Mouse (Mus musculus): Measurements from ENCODE around the gene Commd1. TPM values are rescaled to one million over a fixed set of nuclear protein-coding genes. Genes with fewer than 3 reads are reported as not detected.

Gene Commd1
- polyA plus RNA-seq, 1 experiment from 2014 or later, result 388 TPM

GRCm38 (mm10) chr11:22937716-22938316, 44.4 kb downstream of the Commd1 start:
- H3K9ac ChIP-seq (replicated peaks), result no peak overlapping the region
- ATAC-seq (ENCODE audit: insufficient number of reproducible peaks, insufficient read depth, low FRiP score, low TSS enrichment, low read depth), result no peak
- no peaks in the 10 kb centered on the region for H3K9me3 ChIP-seq
- H3K4me2 ChIP-seq, result no peak overlapping the region
- H3K27ac ChIP-seq, result no peak overlapping the region
- H3K4me3 ChIP-seq (replicated peaks), result no peak overlapping the region
- H3K36me3 ChIP-seq, result no peaks in the 10 kb centered on the region
- 94% methylated on average over 4 of the region's 4 CpGs for WGBS
- H3K27me3 ChIP-seq, result no peaks in the 10 kb centered on the region
- H3K4me1 ChIP-seq (replicated peaks), result no peaks in the 10 kb centered on the region

GRCm38 (mm10) chr11:22936446-22937125, 45.6 kb downstream of the Commd1 start:
- 71% methylated on average over 5 of the region's 5 CpGs for WGBS
- H3K27me3 ChIP-seq, result no peaks in the 10 kb centered on the region

GRCm38 (mm10) chr11:22932167-22932566, 50.0 kb downstream of the Commd1 start:
- no peaks in the 10 kb centered on the region for H3K27me3 ChIP-seq
- no peak overlapping the region for H3K4me2 ChIP-seq
- H3K9me3 ChIP-seq, result no peaks in the 10 kb centered on the region
- no peak for ATAC-seq (ENCODE audit: insufficient number of reproducible peaks, insufficient read depth, low FRiP score, low TSS enrichment, low read depth)
- 0 out of 2 replicates have a peak, but pooled peaks cover 5% of the 10 kb centered on the region for H3K4me1 ChIP-seq (replicated peaks)
- no peaks in the 10 kb centered on the region; the same call in 1 of the 2 replicates for H3K36me3 ChIP-seq
- H3K27ac ChIP-seq, result no peak overlapping the region
- H3K9ac ChIP-seq (replicated peaks), result no peak overlapping the region
- no peak overlapping the region for H3K4me3 ChIP-seq (replicated peaks)

More at GRCm38 (mm10) chr11:22936446-22937125, 45.6 kb downstream of the Commd1 start:
- H3K4me1 ChIP-seq (replicated peaks), result no peaks in the 10 kb centered on the region
- H3K9me3 ChIP-seq, result no peaks in the 10 kb centered on the region
- H3K4me3 ChIP-seq (replicated peaks), result no peak overlapping the region
- no peak overlapping the region for H3K4me2 ChIP-seq
- no peak for ATAC-seq (ENCODE audit: insufficient number of reproducible peaks, insufficient read depth, low FRiP score, low TSS enrichment, low read depth)
- no peak overlapping the region for H3K9ac ChIP-seq (replicated peaks)
- H3K36me3 ChIP-seq, result no peaks in the 10 kb centered on the region
- H3K27ac ChIP-seq, result no peak overlapping the region

GRCm38 (mm10) chr11:22931320-22931905, 50.8 kb downstream of the Commd1 start:
- Histone ChIP-seq H3K27me3 (no peaks in the 10 kb centered on the region), H3K4me3 (replicated peaks) (no peak overlapping the region), H3K9ac (replicated peaks) (no peak overlapping the region), H3K9me3 (no peaks in the 10 kb centered on the region), H3K36me3 (no peaks in the 10 kb centered on the region; the same call in 1 of the 2 replicates), H3K4me1 (replicated peaks) (0 out of 2 replicates have a peak, but pooled peaks cover 5% of the 10 kb centered on the region), H3K27ac (no peak overlapping the region), H3K4me2 (no peak overlapping the region)
- no peak for ATAC-seq (ENCODE audit: insufficient number of reproducible peaks, insufficient read depth, low FRiP score, low TSS enrichment, low read depth)
- 97% methylated on average over 2 of the region's 2 CpGs for WGBS

GRCm38 (mm10) chr11:22930129-22930528, 52.1 kb downstream of the Commd1 start:
- 87% methylated on average over 2 of the region's 2 CpGs for WGBS
- no peaks in the 10 kb centered on the region; the same call in 1 of the 2 replicates for H3K36me3 ChIP-seq
- 0 out of 2 replicates have a peak, but pooled peaks cover 5% of the 10 kb centered on the region for H3K4me1 ChIP-seq (replicated peaks)
- ATAC-seq (ENCODE audit: insufficient number of reproducible peaks, insufficient read depth, low FRiP score, low TSS enrichment, low read depth), result no peak
- H3K4me2 ChIP-seq, result no peak overlapping the region
- H3K9me3 ChIP-seq, result no peaks in the 10 kb centered on the region
- H3K27ac ChIP-seq, result no peak overlapping the region
- no peak overlapping the region for H3K4me3 ChIP-seq (replicated peaks)
- no peaks in the 10 kb centered on the region for H3K27me3 ChIP-seq
- no peak overlapping the region for H3K9ac ChIP-seq (replicated peaks)

GRCm38 (mm10) chr11:22928586-22929169, 53.5 kb downstream of the Commd1 start:
- ATAC-seq (ENCODE audit: insufficient number of reproducible peaks, insufficient read depth, low FRiP score, low TSS enrichment, low read depth), result no peak
- no peak overlapping the region for H3K27ac ChIP-seq
- H3K4me2 ChIP-seq, result no peak overlapping the region
- H3K36me3 ChIP-seq, result no peaks in the 10 kb centered on the region; the same call in 1 of the 2 replicates
- 83% methylated on average over 8 of the region's 8 CpGs for WGBS
- 0 out of 2 replicates have a peak, but pooled peaks cover 5% of the 10 kb centered on the region for H3K4me1 ChIP-seq (replicated peaks)
- no peaks in the 10 kb centered on the region for H3K9me3 ChIP-seq
- no peak overlapping the region for H3K4me3 ChIP-seq (replicated peaks)
- no peak overlapping the region for H3K9ac ChIP-seq (replicated peaks)
- H3K27me3 ChIP-seq, result no peaks in the 10 kb centered on the region

- Histone ChIP-seq H3K27me3 (no peaks in the 10 kb centered on the region), H3K9me3 (no peaks in the 10 kb centered on the region), H3K4me1 (replicated peaks) (no peaks in the 10 kb centered on the region), H3K27ac (no peak overlapping the region), H3K9ac (replicated peaks) (no peak overlapping the region), H3K4me3 (replicated peaks) (no peak overlapping the region), H3K4me2 (no peak overlapping the region), H3K36me3 (no peaks in the 10 kb centered on the region)
- ATAC-seq (ENCODE audit: insufficient number of reproducible peaks, insufficient read depth, low FRiP score, low TSS enrichment, low read depth), result no peak
- 84% methylated on average over 2 of the region's 2 CpGs for WGBS
Measured at GRCm38 (mm10) chr11:22923606-22924005, 58.6 kb downstream of the Commd1 start.

GRCm38 (mm10) chr11:22922546-22922945, 59.6 kb downstream of the Commd1 start:
- H3K9me3 ChIP-seq, result no peaks in the 10 kb centered on the region
- H3K36me3 ChIP-seq, result no peaks in the 10 kb centered on the region
- ATAC-seq (ENCODE audit: insufficient number of reproducible peaks, insufficient read depth, low FRiP score, low TSS enrichment, low read depth), result no peak
- 82% methylated on average over 2 of the region's 2 CpGs for WGBS
- no peak overlapping the region for H3K9ac ChIP-seq (replicated peaks)
- no peak overlapping the region for H3K4me3 ChIP-seq (replicated peaks)
- H3K4me1 ChIP-seq (replicated peaks), result no peaks in the 10 kb centered on the region
- no peak overlapping the region for H3K4me2 ChIP-seq
- H3K27me3 ChIP-seq, result no peaks in the 10 kb centered on the region
- no peak overlapping the region for H3K27ac ChIP-seq

GRCm38 (mm10) chr11:22919336-22919735, 62.8 kb downstream of the Commd1 start:
- H3K36me3 ChIP-seq, result no peaks in the 10 kb centered on the region

GRCm38 (mm10) chr11:22917786-22918185, 64.4 kb downstream of the Commd1 start:
- H3K4me3 ChIP-seq (replicated peaks), result no peak overlapping the region
- no peak overlapping the region for H3K9ac ChIP-seq (replicated peaks)
- H3K27me3 ChIP-seq, result no peaks in the 10 kb centered on the region
- WGBS, result 92% methylated on average over 7 of the region's 7 CpGs
- no peak overlapping the region for H3K27ac ChIP-seq
- ATAC-seq (ENCODE audit: insufficient number of reproducible peaks, insufficient read depth, low FRiP score, low TSS enrichment, low read depth), result no peak
- H3K4me2 ChIP-seq, result no peak overlapping the region
- no peaks in the 10 kb centered on the region for H3K36me3 ChIP-seq
- H3K9me3 ChIP-seq, result no peaks in the 10 kb centered on the region
- no peaks in the 10 kb centered on the region for H3K4me1 ChIP-seq (replicated peaks)

More at GRCm38 (mm10) chr11:22919336-22919735, 62.8 kb downstream of the Commd1 start:
- 81% methylated on average over 2 of the region's 2 CpGs for WGBS
- Histone ChIP-seq H3K4me1 (replicated peaks) (no peaks in the 10 kb centered on the region), H3K27ac (no peak overlapping the region), H3K4me2 (no peak overlapping the region), H3K4me3 (replicated peaks) (no peak overlapping the region), H3K27me3 (no peaks in the 10 kb centered on the region), H3K9ac (replicated peaks) (no peak overlapping the region), H3K9me3 (no peaks in the 10 kb centered on the region)
- no peak for ATAC-seq (ENCODE audit: insufficient number of reproducible peaks, insufficient read depth, low FRiP score, low TSS enrichment, low read depth)

- H3K36me3 ChIP-seq, result no peaks in the 10 kb centered on the region
- 85% methylated on average over 4 of the region's 4 CpGs for WGBS
- no peak overlapping the region for H3K4me3 ChIP-seq (replicated peaks)
- H3K27me3 ChIP-seq, result no peaks in the 10 kb centered on the region
- no peak overlapping the region for H3K27ac ChIP-seq
- no peak overlapping the region for H3K9ac ChIP-seq (replicated peaks)
- H3K9me3 ChIP-seq, result no peaks in the 10 kb centered on the region
- no peak for ATAC-seq (ENCODE audit: insufficient number of reproducible peaks, insufficient read depth, low FRiP score, low TSS enrichment, low read depth)
- no peak overlapping the region for H3K4me2 ChIP-seq
- no peaks in the 10 kb centered on the region; the same call in 1 of the 2 replicates for H3K4me1 ChIP-seq (replicated peaks)
Measured at GRCm38 (mm10) chr11:22913744-22914143, 68.4 kb downstream of the Commd1 start.

Data from limb, embryonic 12.5 days (tissue).